Mouse (Mus musculus) forebrain, embryonic 16.5 days (tissue): Measurements from ENCODE around the gene Unc93b1. TPM values are rescaled to one million over a fixed set of nuclear protein-coding genes. Genes with fewer than 3 reads are reported as not detected.
A peak's percentile ranks its signal among the peaks of the same experiment; 100 is the strongest.

Experiments used
- ATAC-seq: fragments of 200-750 bp; cut with Nextera tagmentation; 2 replicates; pipeline ENCODE4 v1.8.0; 2017; ENCODE audit warnings: mild to moderate bottlenecking, moderate library complexity
- H3K27ac ChIP-seq: fragments of 300-500 bp; sonication (generic); 2 replicates; pipeline ENCODE4 v1.5.1; 2014; ENCODE audit warnings: low read length, control low read depth
- H3K27me3 ChIP-seq: fragments of 300-500 bp; sonication (generic); replicated peaks from 2 replicates; pipeline ENCODE4 v1.6.1; 2014; ENCODE audit warnings: low read length; ENCODE audit not compliant: control insufficient read depth, insufficient read depth
- H3K36me3 ChIP-seq: fragments of 300-500 bp; sonication (generic); 2 replicates; pipeline ENCODE4 v1.6.1; 2014; ENCODE audit not compliant: control insufficient read depth, insufficient read depth
- H3K4me1 ChIP-seq: fragments of 300-500 bp; sonication (generic); replicated peaks from 2 replicates; pipeline ENCODE4 v1.6.1; 2014; ENCODE audit warnings: low read length; ENCODE audit not compliant: control insufficient read depth, insufficient read depth
- H3K4me2 ChIP-seq: fragments of 300-500 bp; sonication (generic); 2 replicates; pipeline ENCODE4 v1.6.1; 2014; ENCODE audit warnings: mild to moderate bottlenecking, low read length, control low read depth
- H3K4me3 ChIP-seq: fragments of 300-500 bp; sonication (generic); replicated peaks from 2 replicates; pipeline ENCODE4 v1.5.1; 2014; ENCODE audit warnings: mild to moderate bottlenecking, low read length, control low read depth
- H3K9ac ChIP-seq: fragments of 300-500 bp; sonication (generic); replicated peaks from 2 replicates; pipeline ENCODE4 v1.6.1; 2014; ENCODE audit warnings: low read depth, low read length, control low read depth
- H3K9me3 ChIP-seq: fragments of 300-500 bp; sonication (generic); 2 replicates; pipeline ENCODE4 v1.6.1; 2016; ENCODE audit warnings: low read length; ENCODE audit not compliant: control insufficient read depth
- WGBS: fragments of 180-500 bp; shearing (Covaris S2); extraction: QIAGEN DNeasy Blood & Tissue Kit; methylation state at CpG from one replicate; pipeline ENCODE4 v1.1.7; 2014; 5-methylcytosine and 5-hydroxymethylcytosine counted together
- polyA plus RNA-seq: library from polyadenylated mRNA; unstranded; fragments of >200 nt; fragmentation: Nextera tagmentation; extraction: Ambion mirVana; gene quantifications from 2 replicates; pipeline ENCODE4 v1.2.1, GENCODE M21; 2015

Gene Unc93b1
- polyA plus RNA-seq, 1 experiment from 2014 or later, result 7.7 TPM

- 85% methylated on average over 5 of the region's 5 CpGs for WGBS
Measured at GRCm38 (mm10) chr19:3910206-3910605, 24.8 kb upstream of the Unc93b1 start.

GRCm38 (mm10) chr19:3912337-3913204, 22.4 kb upstream of the Unc93b1 start, which contains the start of gene Ndufs8:
Gene Ndufs8, minus strand, starts transcription at chr19:3912774.
- peak within 1 kb of the TSS; percentile 75 for H3K4me3 ChIP-seq
- peak within 1 kb of the TSS; percentile 68 for H3K27ac ChIP-seq
- no peaks in the 10 kb centered on the region for H3K9me3 ChIP-seq
- H3K9ac ChIP-seq, result peak within 1 kb of the TSS; percentile 73
- no peaks in the 10 kb centered on the region for H3K36me3 ChIP-seq
- peaks cover 16% of the 10 kb centered on the region for H3K4me1 ChIP-seq
- no peaks in the 10 kb centered on the region for H3K27me3 ChIP-seq
- peak; percentile 99 for ATAC-seq
- WGBS, result under 1% methylated on average over 43 of the region's 43 CpGs
- peak within 1 kb of the TSS; percentile 66 for H3K4me2 ChIP-seq

More at GRCm38 (mm10) chr19:3910206-3910605, 24.8 kb upstream of the Unc93b1 start:
- no peak overlapping the region for H3K9ac ChIP-seq
- no peak overlapping the region for H3K27ac ChIP-seq
- H3K27me3 ChIP-seq, result no peaks in the 10 kb centered on the region
- no peak for ATAC-seq
- H3K4me3 ChIP-seq, result no peak overlapping the region
- H3K36me3 ChIP-seq, result no peaks in the 10 kb centered on the region
- H3K4me2 ChIP-seq, result no peak overlapping the region
- no peaks in the 10 kb centered on the region for H3K9me3 ChIP-seq
- H3K4me1 ChIP-seq, result peaks cover 24% of the 10 kb centered on the region

GRCm38 (mm10) chr19:3913692-3914091, 21.3 kb upstream of the Unc93b1 start:
- Histone ChIP-seq H3K4me3 (peak overlapping the region; percentile 75), H3K9me3 (no peaks in the 10 kb centered on the region), H3K9ac (no peak overlapping the region), H3K27ac (no peak overlapping the region), H3K4me1 (peaks cover 16% of the 10 kb centered on the region), H3K4me2 (peak overlapping the region; percentile 66), H3K36me3 (no peaks in the 10 kb centered on the region), H3K27me3 (no peaks in the 10 kb centered on the region)
- 85% methylated on average over 8 of the region's 8 CpGs for WGBS
- no peak for ATAC-seq

- H3K27me3 ChIP-seq, result no peaks in the 10 kb centered on the region
- ATAC-seq, result no peak
- H3K4me3 ChIP-seq, result no peak overlapping the region
- WGBS, result 94% methylated on average over 5 of the region's 5 CpGs
- H3K9ac ChIP-seq, result no peak overlapping the region
- no peak overlapping the region for H3K27ac ChIP-seq
- H3K9me3 ChIP-seq, result no peaks in the 10 kb centered on the region
- no peaks in the 10 kb centered on the region for H3K36me3 ChIP-seq
- no peak overlapping the region for H3K4me2 ChIP-seq
- peaks cover 16% of the 10 kb centered on the region for H3K4me1 ChIP-seq
Measured at GRCm38 (mm10) chr19:3914535-3914934, 20.5 kb upstream of the Unc93b1 start.

- ATAC-seq, result no peak
- WGBS, result 78% methylated on average over 11 of the region's 11 CpGs
- Histone ChIP-seq H3K9ac (no peak overlapping the region), H3K9me3 (no peaks in the 10 kb centered on the region), H3K36me3 (no peaks in the 10 kb centered on the region), H3K27me3 (no peaks in the 10 kb centered on the region), H3K4me2 (no peak overlapping the region), H3K27ac (no peak overlapping the region), H3K4me1 (peaks cover 13% of the 10 kb centered on the region), H3K4me3 (no peak overlapping the region)
Measured at GRCm38 (mm10) chr19:3916727-3917126, 18.3 kb upstream of the Unc93b1 start.

GRCm38 (mm10) chr19:3919928-3920327, 15.1 kb upstream of the Unc93b1 start:
- H3K4me1 ChIP-seq, result no peaks in the 10 kb centered on the region
- no peak overlapping the region for H3K4me2 ChIP-seq
- H3K36me3 ChIP-seq, result no peaks in the 10 kb centered on the region
- H3K4me3 ChIP-seq, result no peak overlapping the region
- H3K27ac ChIP-seq, result no peak overlapping the region
- H3K27me3 ChIP-seq, result no peaks in the 10 kb centered on the region
- no peak for ATAC-seq
- no peak overlapping the region for H3K9ac ChIP-seq
- no peaks in the 10 kb centered on the region for H3K9me3 ChIP-seq

- Histone ChIP-seq H3K9me3 (no peaks in the 10 kb centered on the region), H3K4me2 (no peak overlapping the region), H3K9ac (no peak overlapping the region), H3K27me3 (no peaks in the 10 kb centered on the region), H3K4me1 (no peaks in the 10 kb centered on the region), H3K27ac (no peak overlapping the region), H3K4me3 (no peak overlapping the region), H3K36me3 (no peaks in the 10 kb centered on the region)
- WGBS, result 49% methylated on average over 10 of the region's 10 CpGs
- ATAC-seq, result no peak
Measured at GRCm38 (mm10) chr19:3922661-3923371, 12.2 kb upstream of the Unc93b1 start.

GRCm38 (mm10) chr19:3923586-3923985, 11.4 kb upstream of the Unc93b1 start:
- no peaks in the 10 kb centered on the region for H3K27me3 ChIP-seq
- H3K27ac ChIP-seq, result no peak overlapping the region
- H3K36me3 ChIP-seq, result no peaks in the 10 kb centered on the region
- no peaks in the 10 kb centered on the region for H3K4me1 ChIP-seq
- H3K9ac ChIP-seq, result no peak overlapping the region
- ATAC-seq, result no peak
- no peak overlapping the region for H3K4me2 ChIP-seq
- WGBS, result 70% methylated on average over 13 of the region's 13 CpGs
- no peak overlapping the region for H3K4me3 ChIP-seq
- no peaks in the 10 kb centered on the region for H3K9me3 ChIP-seq

GRCm38 (mm10) chr19:3924190-3924589, 10.8 kb upstream of the Unc93b1 start:
- Histone ChIP-seq H3K27ac (no peak overlapping the region), H3K9me3 (no peaks in the 10 kb centered on the region), H3K36me3 (no peaks in the 10 kb centered on the region), H3K4me2 (no peak overlapping the region), H3K9ac (no peak overlapping the region), H3K4me3 (no peak overlapping the region), H3K27me3 (no peaks in the 10 kb centered on the region), H3K4me1 (peaks cover 1% of the 10 kb centered on the region; the same call in 1 of the 2 replicates)
- 77% methylated on average over 8 of the region's 8 CpGs for WGBS
- no peak for ATAC-seq
